Mouse (Mus musculus): Measurements from ENCODE around the gene Elmo1. TPM values are rescaled to one million over a fixed set of nuclear protein-coding genes. Genes with fewer than 3 reads are reported as not detected.

Elmo1 gene
- polyA plus RNA-seq, 1 experiment from 2014 or later, result 38.3 TPM

- Histone ChIP-seq H3K9me3 (no peaks in the 10 kb centered on the region), H3K27ac (no peak overlapping the region), H3K9ac (no peak overlapping the region), H3K4me1 (no peaks in the 10 kb centered on the region), H3K36me3 (replicated peaks) (no peaks in the 10 kb centered on the region), H3K27me3 (replicated peaks) (no peaks in the 10 kb centered on the region), H3K4me2 (no peak overlapping the region), H3K4me3 (no peak overlapping the region)
- 81% methylated on average over 5 of the region's 5 CpGs for WGBS
- no peak; the same call in 1 of the 2 replicates for ATAC-seq (replicated peaks)
Observed at GRCm38 (mm10) chr13:20416691-20417660, 326.6 kb downstream of the Elmo1 start.

GRCm38 (mm10) chr13:20430998-20431397, 340.6 kb downstream of the Elmo1 start:
- WGBS, result 64% methylated on average over 6 of the region's 6 CpGs
- Histone ChIP-seq H3K36me3 (replicated peaks) (no peaks in the 10 kb centered on the region), H3K9me3 (no peaks in the 10 kb centered on the region), H3K9ac (no peak overlapping the region), H3K4me1 (peaks cover 7% of the 10 kb centered on the region; the same call in 1 of the 2 replicates), H3K27ac (peak overlapping the region; percentile 47), H3K4me2 (no peak overlapping the region), H3K27me3 (replicated peaks) (no peaks in the 10 kb centered on the region), H3K4me3 (no peak overlapping the region)
- peak; percentile 50; the same call in 1 of the 2 replicates for ATAC-seq (replicated peaks)

- H3K4me2 ChIP-seq, result no peak overlapping the region
Observed at GRCm38 (mm10) chr13:20433221-20433858, 342.9 kb downstream of the Elmo1 start.

GRCm38 (mm10) chr13:20434071-20434470, 343.7 kb downstream of the Elmo1 start:
- H3K27ac ChIP-seq, result no peak overlapping the region
- no peak for ATAC-seq (replicated peaks)
- no peaks in the 10 kb centered on the region for H3K27me3 ChIP-seq (replicated peaks)
- H3K9me3 ChIP-seq, result no peaks in the 10 kb centered on the region
- H3K36me3 ChIP-seq (replicated peaks), result no peaks in the 10 kb centered on the region
- 62% methylated on average over 4 of the region's 4 CpGs for WGBS
- H3K4me1 ChIP-seq, result peaks cover 7% of the 10 kb centered on the region; the same call in 1 of the 2 replicates
- H3K4me2 ChIP-seq, result no peak overlapping the region
- H3K9ac ChIP-seq, result no peak overlapping the region
- H3K4me3 ChIP-seq, result no peak overlapping the region

More at GRCm38 (mm10) chr13:20433221-20433858, 342.9 kb downstream of the Elmo1 start:
- no peaks in the 10 kb centered on the region for H3K9me3 ChIP-seq
- peaks cover 7% of the 10 kb centered on the region; the same call in 1 of the 2 replicates for H3K4me1 ChIP-seq
- no peak for ATAC-seq (replicated peaks)
- no peak overlapping the region for H3K4me3 ChIP-seq
- H3K36me3 ChIP-seq (replicated peaks), result no peaks in the 10 kb centered on the region
- H3K9ac ChIP-seq, result no peak overlapping the region
- H3K27ac ChIP-seq, result no peak overlapping the region
- WGBS, result 73% methylated on average over 4 of the region's 4 CpGs
- no peaks in the 10 kb centered on the region for H3K27me3 ChIP-seq (replicated peaks)

GRCm38 (mm10) chr13:20439488-20439887, 349.1 kb downstream of the Elmo1 start:
- Histone ChIP-seq H3K27me3 (replicated peaks) (no peaks in the 10 kb centered on the region), H3K4me1 (no peaks in the 10 kb centered on the region), H3K27ac (no peak overlapping the region), H3K4me2 (no peak overlapping the region), H3K9me3 (no peaks in the 10 kb centered on the region), H3K4me3 (no peak overlapping the region), H3K36me3 (replicated peaks) (no peaks in the 10 kb centered on the region), H3K9ac (no peak overlapping the region)
- ATAC-seq (replicated peaks), result no peak
- 92% methylated on average over 1 of the region's 1 CpGs for WGBS

GRCm38 (mm10) chr13:20450831-20451353, 360.5 kb downstream of the Elmo1 start:
- WGBS, result 29% methylated on average over 7 of the region's 7 CpGs
- ATAC-seq (replicated peaks), result no peak
- H3K9ac ChIP-seq, result no peak overlapping the region
- H3K36me3 ChIP-seq (replicated peaks), result no peaks in the 10 kb centered on the region
- no peaks in the 10 kb centered on the region for H3K27me3 ChIP-seq (replicated peaks)
- H3K27ac ChIP-seq, result no peak overlapping the region
- H3K4me2 ChIP-seq, result no peak overlapping the region
- H3K9me3 ChIP-seq, result no peaks in the 10 kb centered on the region
- H3K4me3 ChIP-seq, result no peak overlapping the region
- H3K4me1 ChIP-seq, result peaks cover 8% of the 10 kb centered on the region

- Histone ChIP-seq H3K36me3 (replicated peaks) (no peaks in the 10 kb centered on the region), H3K27me3 (replicated peaks) (no peaks in the 10 kb centered on the region), H3K4me1 (peaks cover 8% of the 10 kb centered on the region), H3K4me2 (no peak overlapping the region), H3K4me3 (no peak overlapping the region), H3K9me3 (no peaks in the 10 kb centered on the region), H3K27ac (peak overlapping the region; percentile 42), H3K9ac (no peak overlapping the region)
- WGBS, result 32% methylated on average over 1 of the region's 1 CpGs
- ATAC-seq (replicated peaks), result peak; percentile 89
Observed at GRCm38 (mm10) chr13:20454357-20454756, 364.0 kb downstream of the Elmo1 start.

GRCm38 (mm10) chr13:20460096-20460495, 369.7 kb downstream of the Elmo1 start:
- Histone ChIP-seq H3K27ac (no peak overlapping the region), H3K36me3 (replicated peaks) (no peaks in the 10 kb centered on the region), H3K4me3 (no peak overlapping the region), H3K4me1 (no peaks in the 10 kb centered on the region), H3K27me3 (replicated peaks) (no peaks in the 10 kb centered on the region), H3K9ac (no peak overlapping the region), H3K9me3 (no peaks in the 10 kb centered on the region), H3K4me2 (no peak overlapping the region)
- 90% methylated on average over 6 of the region's 6 CpGs for WGBS
- ATAC-seq (replicated peaks), result no peak

GRCm38 (mm10) chr13:20461616-20462015, 371.2 kb downstream of the Elmo1 start:
- H3K36me3 ChIP-seq (replicated peaks), result no peaks in the 10 kb centered on the region
- WGBS, result 92% methylated on average over 3 of the region's 3 CpGs
- H3K27ac ChIP-seq, result no peak overlapping the region
- H3K4me1 ChIP-seq, result no peaks in the 10 kb centered on the region
- no peak overlapping the region for H3K4me3 ChIP-seq
- no peak overlapping the region for H3K4me2 ChIP-seq
- H3K27me3 ChIP-seq (replicated peaks), result no peaks in the 10 kb centered on the region
- H3K9me3 ChIP-seq, result no peaks in the 10 kb centered on the region
- no peak overlapping the region for H3K9ac ChIP-seq
- ATAC-seq (replicated peaks), result no peak

GRCm38 (mm10) chr13:20464161-20464560, 373.8 kb downstream of the Elmo1 start:
- Histone ChIP-seq H3K4me1 (no peaks in the 10 kb centered on the region), H3K9ac (no peak overlapping the region), H3K9me3 (no peaks in the 10 kb centered on the region), H3K4me2 (no peak overlapping the region), H3K27ac (no peak overlapping the region), H3K4me3 (no peak overlapping the region), H3K36me3 (replicated peaks) (no peaks in the 10 kb centered on the region), H3K27me3 (replicated peaks) (no peaks in the 10 kb centered on the region)
- no peak for ATAC-seq (replicated peaks)

GRCm38 (mm10) chr13:20467381-20467780, 377.0 kb downstream of the Elmo1 start:
- no peak for ATAC-seq (replicated peaks)
- Histone ChIP-seq H3K9ac (no peak overlapping the region), H3K27ac (no peak overlapping the region), H3K4me2 (no peak overlapping the region), H3K27me3 (replicated peaks) (no peaks in the 10 kb centered on the region), H3K9me3 (no peaks in the 10 kb centered on the region), H3K4me1 (peaks cover 12% of the 10 kb centered on the region), H3K36me3 (replicated peaks) (no peaks in the 10 kb centered on the region), H3K4me3 (no peak overlapping the region)
- WGBS, result 84% methylated on average over 1 of the region's 1 CpGs

GRCm38 (mm10) chr13:20471732-20472131, 381.3 kb downstream of the Elmo1 start:
- H3K9ac ChIP-seq, result peak overlapping the region; percentile 68; the same call in 1 of the 2 replicates
- H3K4me3 ChIP-seq, result peak overlapping the region; percentile 46
- no peaks in the 10 kb centered on the region for H3K27me3 ChIP-seq (replicated peaks)
- WGBS, result 1% methylated on average over 6 of the region's 6 CpGs
- ATAC-seq (replicated peaks), result peak; percentile 63
- H3K36me3 ChIP-seq (replicated peaks), result no peaks in the 10 kb centered on the region
- H3K27ac ChIP-seq, result peak overlapping the region; percentile 73
- peaks cover 36% of the 10 kb centered on the region for H3K4me1 ChIP-seq
- no peaks in the 10 kb centered on the region for H3K9me3 ChIP-seq
- H3K4me2 ChIP-seq, result peak overlapping the region; percentile 71
